25 mouse cellular contexts compared by ENCODE assay signal in genomic region chr10:87792346-87792745, GRCm38 (mm10).
DNase-seq lines count a peak whose midpoint lies in the region; ATAC-seq and TF ChIP-seq lines count a peak whose summit lies in the region.
"Had no signal": no experiment of that assay in that cellular context is flagged by ENCODE, and none has a peak within 500 bp of the region (broad histone marks: within the 10 kb centered on the region; RNA-seq: fewer than 3 reads in every experiment).

No protein-coding gene starts in this region.

- H3K4me3 ChIP-seq in embryonic facial prominence, embryonic 14.5 days (ENCODE audit: low read depth, low read length) = no peak overlapping the region
- no peak overlapping the region for H3K4me3 ChIP-seq in embryonic facial prominence, embryonic 10.5 days
- H3K4me3 ChIP-seq: embryonic facial prominence, embryonic 13.5 days; gastrocnemius, adult 2 months; hindbrain, embryonic 12.5 days; hindbrain, embryonic 15.5 days had no signal

- no peaks in the 10 kb centered on the region for H3K9me3 ChIP-seq in embryonic facial prominence, embryonic 14.5 days (ENCODE audit: control insufficient read depth, low read length)
- no peaks in the 10 kb centered on the region for H3K9me3 ChIP-seq in embryonic facial prominence, embryonic 10.5 days
- H3K9me3 ChIP-seq: embryonic facial prominence, embryonic 13.5 days; hindbrain, embryonic 12.5 days; hindbrain, embryonic 15.5 days had no signal

- no peak overlapping the region for H3K27ac ChIP-seq in embryonic facial prominence, embryonic 14.5 days (replicated peaks; ENCODE audit: low read depth, low read length)
- no peak overlapping the region for H3K27ac ChIP-seq in embryonic facial prominence, embryonic 10.5 days (replicated peaks)
- H3K27ac ChIP-seq: embryonic facial prominence, embryonic 13.5 days; gastrocnemius, adult 2 months; hindbrain, embryonic 12.5 days; hindbrain, embryonic 15.5 days had no signal

- no peaks in the 10 kb centered on the region for H3K27me3 ChIP-seq in embryonic facial prominence, embryonic 14.5 days (replicated peaks; ENCODE audit: control insufficient read depth, insufficient read depth, low read length)
- H3K27me3 ChIP-seq in embryonic facial prominence, embryonic 10.5 days (replicated peaks; ENCODE audit: low read depth, poor library complexity, severe bottlenecking) = no peaks in the 10 kb centered on the region
- H3K27me3 ChIP-seq in Patski = no peaks in the 10 kb centered on the region
- H3K27me3 ChIP-seq: CH12.LX; embryonic facial prominence, embryonic 13.5 days; hindbrain, embryonic 12.5 days; hindbrain, embryonic 15.5 days had no signal

- no peak overlapping the region for H3K9ac ChIP-seq in embryonic facial prominence, embryonic 14.5 days (ENCODE audit: low read depth, low read length)
- H3K9ac ChIP-seq: embryonic facial prominence, embryonic 13.5 days; forebrain, postnatal 0 days; hindbrain, embryonic 12.5 days; hindbrain, embryonic 15.5 days had no signal

- peak; percentile 53 for DNase-seq in embryonic facial prominence, embryonic 14.5 days (ENCODE audit: low spot score)
- no peak for DNase-seq in embryonic facial prominence, embryonic 10.5 days (ENCODE audit: low spot score)
- DNase-seq in 3T3-L1 (ENCODE audit: low read depth, low spot score) (peak; percentile 90), Patski (ENCODE audit: low read depth, low spot score) (peak; percentile 49)
- DNase-seq in retina, postnatal 7 days (ENCODE audit: low read depth, low spot score) = peak; percentile 6
- DNase-seq in layer of hippocampus, postnatal 10 days (ENCODE audit: low spot score in 2 of 2) = no peak
- DNase-seq: adrenal gland, adult 2 months; adrenal gland, postnatal 14 days; B cell, adult 2 months; cerebellum, adult 11 months; cerebellum, adult 2 months; cerebellum, adult 9-11 months; cerebellum, postnatal 25 days; forebrain, postnatal 0 days; gastrocnemius, adult 2 months; gastrocnemius, postnatal 14 days; heart, adult 11 months had no signal

- no peak for TF ChIP-seq CTCF in Patski (IDR thresholded peaks at IDR 0.05)

- in situ Hi-C loops in Patski (cut with MboI; ENCODE audit: low pct_unique_long_range_greater_than_20kb) = no loop called here

- POLR2A ChIA-PET in Patski (lab: Charles Lee) = no interaction called here

- no peaks in the 10 kb centered on the region for H3K4me1 ChIP-seq in embryonic facial prominence, embryonic 14.5 days (ENCODE audit: control insufficient read depth, insufficient read depth, low read length)
- H3K4me1 ChIP-seq in embryonic facial prominence, embryonic 10.5 days = no peaks in the 10 kb centered on the region
- H3K4me1 ChIP-seq: embryonic facial prominence, embryonic 13.5 days; hindbrain, embryonic 12.5 days; hindbrain, embryonic 15.5 days had no signal

- H3K4me2 ChIP-seq in embryonic facial prominence, embryonic 14.5 days (ENCODE audit: low read depth, low read length) = no peak overlapping the region
- H3K4me2 ChIP-seq: embryonic facial prominence, embryonic 13.5 days; heart, embryonic 11.5 days; hindbrain, embryonic 12.5 days; hindbrain, embryonic 15.5 days had no signal

- H3K36me3 ChIP-seq in embryonic facial prominence, embryonic 14.5 days (ENCODE audit: control insufficient read depth, insufficient read depth, low read length) = no peaks in the 10 kb centered on the region
- no peaks in the 10 kb centered on the region for H3K36me3 ChIP-seq in embryonic facial prominence, embryonic 10.5 days (replicated peaks)
- H3K36me3 ChIP-seq: embryonic facial prominence, embryonic 13.5 days; G1E; hindbrain, embryonic 12.5 days; hindbrain, embryonic 15.5 days had no signal

- CTCF ChIA-PET in Patski (lab: Charles Lee) = no interaction called here

- ATAC-seq in embryonic facial prominence, embryonic 14.5 days (ENCODE audit: low read depth) = no peak
- ATAC-seq in Patski = no peak
- no peak for ATAC-seq in megakaryocyte, adult 5-6 weeks (ENCODE audit: poor library complexity, severe bottlenecking)
- ATAC-seq: forebrain, embryonic 14.5 days; forebrain, postnatal 0 days had no signal

Comparison
In these comparisons a context has a peak if more than half of its experiments do, and no peak if none do; other contexts are left out.
1. DNase-seq: peak in embryonic facial prominence, embryonic 14.5 days (single experiment), 3T3-L1 (single experiment), Patski (single experiment) and retina, postnatal 7 days (single experiment); none in embryonic facial prominence, embryonic 10.5 days (single experiment) and layer of hippocampus, postnatal 10 days (0 of 2).